Mouse (Mus musculus) stomach, postnatal 0 days (tissue): ENCODE data around the gene Nemp1. TPM values are rescaled to one million over a fixed set of nuclear protein-coding genes. Genes with fewer than 3 reads are reported as not detected.
A peak's percentile ranks its signal among the peaks of the same experiment; 100 is the strongest.

Experiments
- ATAC-seq: fragments of 200-750 bp; cut with Nextera tagmentation; 2 replicates; pipeline ENCODE4 v1.8.0; 2017; ENCODE audit not compliant: low FRiP score, low TSS enrichment
- DNase-seq: peaks from one replicate; pipeline ENCODE4 v3.0.0-alpha.2; 2016; ENCODE audit warnings: low spot score
- H3K27ac ChIP-seq: fragments of 300-500 bp; sonication (generic); replicated peaks from 2 replicates; pipeline ENCODE4 v1.5.1; 2014; ENCODE audit warnings: mild to moderate bottlenecking, control low read depth
- H3K27me3 ChIP-seq: fragments of 300-500 bp; sonication (generic); 2 replicates; pipeline ENCODE4 v1.6.1; 2014; ENCODE audit warnings: low read length; ENCODE audit not compliant: control insufficient read depth, insufficient read depth
- H3K36me3 ChIP-seq: fragments of 300-500 bp; sonication (generic); 2 replicates; pipeline ENCODE4 v1.6.1; 2014; ENCODE audit warnings: low read length, mixed read lengths; ENCODE audit not compliant: control insufficient read depth, insufficient read depth
- H3K4me1 ChIP-seq: fragments of 300-500 bp; sonication (generic); replicated peaks from 2 replicates; pipeline ENCODE4 v1.6.1; 2014; ENCODE audit warnings: antibody characterized with exemption; ENCODE audit not compliant: control insufficient read depth, insufficient read depth
- H3K4me2 ChIP-seq: fragments of 300-500 bp; sonication (generic); replicated peaks from 2 replicates; pipeline ENCODE4 v1.6.1; 2014; ENCODE audit warnings: low read depth, mild to moderate bottlenecking, control low read depth, moderate library complexity
- H3K4me3 ChIP-seq: fragments of 300-500 bp; sonication (generic); 2 replicates; pipeline ENCODE4 v1.5.1; 2014; ENCODE audit warnings: low read depth, low read length, control low read depth
- H3K9ac ChIP-seq: fragments of 300-500 bp; sonication (generic); 2 replicates; pipeline ENCODE4 v1.6.1; 2014; ENCODE audit warnings: mild to moderate bottlenecking, low read length, control low read depth, mixed read lengths
- H3K9me3 ChIP-seq: fragments of 300-500 bp; sonication (generic); 2 replicates; pipeline ENCODE4 v1.6.1; 2016; ENCODE audit warnings: low read length; ENCODE audit not compliant: control insufficient read depth
- CTCF ChIP-seq: IDR thresholded peaks from 2 replicates; pipeline ENCODE4 v1.5.1; 2016; ENCODE audit warnings: antibody characterized with exemption, low read depth, mild to moderate bottlenecking, moderate library complexity
- EP300 ChIP-seq: optimal IDR thresholded peaks from 2 replicates; pipeline ENCODE3; 2016; ENCODE audit warnings: antibody characterized with exemption
- WGBS: fragments of 180-500 bp; shearing (Covaris S2); extraction: QIAGEN DNeasy Blood & Tissue Kit; methylation state at CpG from one replicate; pipeline ENCODE4 v1.1.7; 2014; 5-methylcytosine and 5-hydroxymethylcytosine counted together
- polyA plus RNA-seq: library from polyadenylated mRNA; unstranded; fragments of >200 nt; fragmentation: Nextera tagmentation; extraction: Ambion mirVana; gene quantifications from 2 replicates; pipeline ENCODE4 v1.2.1, GENCODE M21; 2015

Gene Nemp1
- polyA plus RNA-seq, 1 experiment from 2014 or later = 4.1 TPM

DNA sequence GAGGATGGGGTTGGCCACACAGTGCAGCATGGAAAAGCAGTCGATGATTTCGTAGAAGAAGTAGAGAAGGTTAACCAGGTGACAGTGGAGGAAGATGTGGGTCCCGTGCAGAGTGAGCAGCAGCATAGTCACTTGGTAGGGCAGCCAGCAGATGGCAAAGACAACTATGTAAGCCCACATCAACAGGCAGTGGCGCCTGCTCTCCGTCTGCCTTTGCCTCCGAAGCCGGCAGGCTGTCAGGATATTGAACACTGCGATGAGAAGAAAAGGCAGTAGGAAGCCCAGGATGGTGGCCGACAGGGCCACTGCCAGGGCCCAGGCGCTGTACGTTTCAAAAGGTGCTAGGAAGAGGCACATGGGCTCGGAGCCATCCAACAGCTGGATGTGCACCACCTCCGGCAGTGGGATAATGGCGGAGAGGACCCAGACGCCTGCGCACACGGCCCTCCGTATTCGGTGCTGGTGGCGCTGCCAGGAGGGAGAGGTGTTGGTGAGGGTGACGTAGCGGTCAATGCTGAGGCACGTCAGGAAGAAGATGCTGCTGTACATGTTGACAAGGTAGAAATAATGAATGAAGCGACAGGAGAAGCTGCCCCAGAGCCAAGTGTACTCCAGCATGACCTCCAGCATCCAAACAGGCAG, 83.6 kb downstream of the Nemp1 start:
- no peak overlapping the region for H3K27ac ChIP-seq
- no peak overlapping the region for H3K9ac ChIP-seq
- TF ChIP-seq EP300 (no peak), CTCF (no peak)
- 0 out of 2 replicates have a peak overlapping the region, but pooled peaks have one; percentile 32 for H3K4me2 ChIP-seq
- 0 out of 2 replicates have a peak, but pooled peaks cover 3% of the 10 kb centered on the region for H3K36me3 ChIP-seq
- no peak overlapping the region for H3K4me3 ChIP-seq
- H3K4me1 ChIP-seq = no peaks in the 10 kb centered on the region
- no peaks in the 10 kb centered on the region for H3K27me3 ChIP-seq
- DNase-seq = no peak
- no peaks in the 10 kb centered on the region for H3K9me3 ChIP-seq
- ATAC-seq = no peak
- 61% methylated on average over 24 of the region's 24 CpGs for WGBS

Other genes with a start within 250 kb of the Nemp1 start
- gene Stac3, start 165.2 kb upstream of the Nemp1 start, polyA plus RNA-seq = 0.23 and 0.40 TPM in 2 replicates
- 58.2 and 72.8 TPM in 2 replicates for gene Ndufa4l2, start 151.9 kb upstream of the Nemp1 start, polyA plus RNA-seq
- gene Shmt2, start 144.5 kb upstream of the Nemp1 start, polyA plus RNA-seq = 38.9 and 40.9 TPM in 2 replicates
- 2.7 and 4.0 TPM in 2 replicates for gene Nxph4, start 132.3 kb upstream of the Nemp1 start, polyA plus RNA-seq
- 32.7 and 37.4 TPM in 2 replicates for gene Lrp1, start 45.8 kb upstream of the Nemp1 start, polyA plus RNA-seq
- 31.4 and 34.6 TPM in 2 replicates for gene Stat6, start 23.9 kb upstream of the Nemp1 start, polyA plus RNA-seq
- 6.8 and 8.9 TPM in 2 replicates for gene Nab2, start 1.7 kb downstream of the Nemp1 start, polyA plus RNA-seq
- gene Myo1a, start 38.3 kb downstream of the Nemp1 start, polyA plus RNA-seq = 39.3 and 42.1 TPM in 2 replicates
- gene Tac2, start 57.6 kb downstream of the Nemp1 start, polyA plus RNA-seq = 0.34 and 0.35 TPM in 2 replicates
- gene Zbtb39, start 72.6 kb downstream of the Nemp1 start, polyA plus RNA-seq = 1.4 and 1.6 TPM in 2 replicates
- gene Gpr182, start 84.8 kb downstream of the Nemp1 start, polyA plus RNA-seq = 0.77 and 0.92 TPM in 2 replicates
- gene Rdh1, start 92.8 kb downstream of the Nemp1 start, polyA plus RNA-seq = 0.19 and 0.23 TPM in 2 replicates
- 0.67 and 0.69 TPM in 2 replicates for gene Rdh16f1, start 92.9 kb downstream of the Nemp1 start, polyA plus RNA-seq
- not detected in 2 replicates for gene Rdh9, start 109.5 kb downstream of the Nemp1 start, polyA plus RNA-seq
- 1.0 and 1.5 TPM in 2 replicates for gene Rdh16, start 134.3 kb downstream of the Nemp1 start, polyA plus RNA-seq
- not detected in 2 replicates for gene Rdh19, start 183.0 kb downstream of the Nemp1 start, polyA plus RNA-seq
- not detected in 2 replicates for gene Rdh16f2, start 199.6 kb downstream of the Nemp1 start, polyA plus RNA-seq
- 1.9 and 2.1 TPM in 2 replicates for gene Rdh7, start 221.9 kb downstream of the Nemp1 start, polyA plus RNA-seq
- gene Sdr9c7, start 231.6 kb downstream of the Nemp1 start, polyA plus RNA-seq = 24.6 and 24.7 TPM in 2 replicates